Mouse (Mus musculus) midbrain, embryonic 14.5 days (tissue): ENCODE data around the gene Stat5a. TPM values are rescaled to one million over a fixed set of nuclear protein-coding genes. Genes with fewer than 3 reads are reported as not detected.

Experiments used
- ATAC-seq: fragments of 200-750 bp; cut with Nextera tagmentation; 2 replicates; pipeline ENCODE4 v1.8.0; 2017; ENCODE audit warnings: moderate number of reproducible peaks, moderate library complexity; ENCODE audit not compliant: low FRiP score, low TSS enrichment
- DNase-seq: peaks from one replicate; pipeline ENCODE4 v3.0.0-alpha.2; 2015
- H3K27ac ChIP-seq: fragments of 300-500 bp; sonication (generic); replicated peaks from 2 replicates; pipeline ENCODE4 v1.5.1; 2014; ENCODE audit warnings: mild to moderate bottlenecking, low read depth, low read length, moderate library complexity
- H3K27me3 ChIP-seq: fragments of 300-500 bp; sonication (generic); 2 replicates; pipeline ENCODE4 v1.6.1; 2014; ENCODE audit warnings: low read length, control low read depth, mixed read lengths; ENCODE audit not compliant: control insufficient read depth, insufficient read depth
- H3K36me3 ChIP-seq: fragments of 300-500 bp; sonication (generic); 2 replicates; pipeline ENCODE4 v1.6.1; 2014; ENCODE audit warnings: low read length, control low read depth; ENCODE audit not compliant: control insufficient read depth, insufficient read depth
- H3K4me1 ChIP-seq: fragments of 300-500 bp; sonication (generic); 2 replicates; pipeline ENCODE4 v1.6.1; 2014; ENCODE audit warnings: mild to moderate bottlenecking, antibody characterized with exemption, low read length, control low read depth; ENCODE audit not compliant: control insufficient read depth, insufficient read depth
- H3K4me2 ChIP-seq: fragments of 300-500 bp; sonication (generic); 2 replicates; pipeline ENCODE4 v1.6.1; 2014; ENCODE audit warnings: mild to moderate bottlenecking, low read length, moderate library complexity
- H3K4me3 ChIP-seq: fragments of 300-500 bp; sonication (generic); replicated peaks from 2 replicates; pipeline ENCODE4 v1.5.1; 2014; ENCODE audit warnings: low read depth, low read length
- H3K9ac ChIP-seq: fragments of 300-500 bp; sonication (generic); replicated peaks from 2 replicates; pipeline ENCODE4 v1.6.1; 2014; ENCODE audit warnings: mild to moderate bottlenecking, low read length, moderate library complexity
- H3K9me3 ChIP-seq: fragments of 300-500 bp; sonication (generic); 2 replicates; pipeline ENCODE4 v1.6.1; 2016; ENCODE audit warnings: low read length, control low read depth, mixed read lengths; ENCODE audit not compliant: control insufficient read depth
- WGBS: fragments of 180-500 bp; shearing (Covaris S2); extraction: QIAGEN DNeasy Blood & Tissue Kit; methylation state at CpG from one replicate; pipeline ENCODE4 v1.1.7; 2014; 5-methylcytosine and 5-hydroxymethylcytosine counted together
- polyA plus RNA-seq: library from polyadenylated mRNA; unstranded; fragments of >200 nt; fragmentation: Nextera tagmentation; extraction: Ambion mirVana; gene quantifications from 2 replicates; pipeline ENCODE4 v1.2.1, GENCODE M21; 2014

Stat5a gene
- polyA plus RNA-seq, 1 experiment from 2014 or later = 1.9 TPM

DNA sequence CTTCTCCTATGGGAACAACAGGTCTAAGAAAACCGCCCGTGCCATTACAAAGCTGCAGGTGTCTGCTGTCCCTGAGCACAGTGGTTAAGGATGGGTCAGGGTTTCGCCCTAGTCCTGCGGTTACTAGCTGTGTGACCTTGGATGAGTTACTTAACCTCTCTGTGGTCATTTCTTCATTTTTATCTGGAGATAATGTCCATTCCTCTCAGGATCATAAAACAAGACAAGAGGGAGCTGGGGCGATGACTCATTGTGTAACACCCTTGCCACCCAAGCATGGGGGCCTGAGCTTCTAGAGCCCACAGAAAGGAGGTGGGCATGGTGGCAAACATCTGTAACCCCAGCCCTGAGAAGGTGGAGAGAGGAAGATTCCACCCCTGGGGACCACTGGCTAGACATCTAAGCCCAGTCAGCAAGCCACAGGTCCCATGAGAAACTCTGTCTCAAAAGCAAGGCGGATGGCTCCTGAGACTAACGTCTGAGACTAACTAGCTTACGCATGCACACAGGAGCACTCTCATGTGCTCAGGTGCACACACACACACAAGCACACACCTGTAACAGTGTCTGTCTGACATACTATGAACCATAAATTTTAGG lies 16.0 kb upstream of the Stat5a start:
- H3K36me3 ChIP-seq = no peaks in the 10 kb centered on the region
- no peak overlapping the region for H3K4me3 ChIP-seq
- DNase-seq = no peak
- H3K27me3 ChIP-seq = no peaks in the 10 kb centered on the region
- no peak overlapping the region for H3K9ac ChIP-seq
- no peak overlapping the region for H3K4me2 ChIP-seq
- ATAC-seq = no peak
- no peaks in the 10 kb centered on the region for H3K9me3 ChIP-seq
- WGBS = 91% methylated on average over 8 of the region's 8 CpGs
- H3K4me1 ChIP-seq = peaks cover 2% of the 10 kb centered on the region; the same call in 1 of the 2 replicates
- no peak overlapping the region for H3K27ac ChIP-seq

DNA sequence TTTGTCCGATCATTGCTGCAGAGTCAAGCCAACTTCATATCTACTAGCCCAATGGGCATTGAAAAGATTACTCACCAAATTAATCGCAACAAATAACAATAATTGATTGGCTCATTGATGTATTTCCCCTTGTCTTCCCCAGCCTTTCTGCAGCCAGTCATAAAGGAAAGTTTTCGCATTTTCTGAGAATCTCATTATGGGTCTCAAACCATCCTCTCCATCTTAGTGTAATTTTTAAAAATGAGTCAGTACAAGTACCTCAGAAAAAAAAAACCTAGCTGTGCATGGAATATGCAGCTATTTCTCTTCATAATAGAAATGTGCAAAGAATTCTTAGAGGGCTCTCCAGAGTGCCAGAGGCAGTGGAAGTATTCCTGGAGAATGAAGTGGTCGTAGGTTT lies 15.0 kb upstream of the Stat5a start:
- Histone ChIP-seq H3K4me1 (peaks cover 11% of the 10 kb centered on the region), H3K36me3 (no peaks in the 10 kb centered on the region), H3K27me3 (no peaks in the 10 kb centered on the region), H3K27ac (no peak overlapping the region), H3K4me2 (no peak overlapping the region), H3K9ac (no peak overlapping the region), H3K9me3 (no peaks in the 10 kb centered on the region), H3K4me3 (no peak overlapping the region)
- DNase-seq (no peak), ATAC-seq (no peak)
- WGBS = 93% methylated on average over 4 of the region's 4 CpGs

DNA sequence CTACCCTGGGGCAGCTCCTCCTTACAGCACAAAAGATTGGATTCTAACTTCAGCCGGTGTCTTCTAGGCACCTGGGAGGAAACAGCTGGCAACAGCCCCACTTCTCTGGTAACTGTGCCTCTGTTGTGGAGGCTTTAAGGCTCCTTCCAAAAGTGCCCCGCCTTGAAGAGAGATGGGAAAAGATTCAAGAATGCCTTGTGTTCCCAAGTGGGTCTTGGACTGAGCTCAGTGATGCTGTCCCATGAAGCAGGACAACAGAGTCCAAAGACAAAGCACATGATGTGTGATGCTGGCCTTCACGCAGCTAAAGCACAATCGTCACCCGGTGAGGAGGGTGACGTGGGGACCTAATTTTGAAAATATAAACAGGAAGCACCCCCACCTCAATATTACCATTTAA lies 13.4 kb upstream of the Stat5a start:
- Histone ChIP-seq H3K9me3 (no peaks in the 10 kb centered on the region), H3K4me3 (no peak overlapping the region), H3K9ac (no peak overlapping the region), H3K4me1 (peaks cover 15% of the 10 kb centered on the region), H3K36me3 (no peaks in the 10 kb centered on the region), H3K27ac (no peak overlapping the region), H3K27me3 (no peaks in the 10 kb centered on the region), H3K4me2 (no peak overlapping the region)
- no peak for DNase-seq
- ATAC-seq = no peak
- 95% methylated on average over 6 of the region's 6 CpGs for WGBS

DNA sequence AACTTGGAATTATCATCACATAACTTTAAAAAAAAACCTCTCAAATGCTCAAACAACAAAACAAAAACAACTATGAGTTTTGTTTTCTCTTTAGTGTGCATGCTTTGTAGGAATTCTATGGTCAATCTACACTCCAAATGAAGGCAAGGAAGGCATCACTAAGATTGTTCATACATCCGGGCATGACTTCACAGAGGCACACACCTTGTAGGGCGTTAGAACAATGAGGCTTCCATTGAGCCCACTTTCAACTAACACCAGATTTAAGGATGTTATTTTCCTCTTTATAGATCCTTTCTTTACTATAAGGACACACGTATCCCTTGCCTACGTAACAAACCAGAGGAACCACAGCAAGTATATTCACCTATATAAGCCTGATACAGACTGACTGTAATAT lies 11.6 kb upstream of the Stat5a start:
- Histone ChIP-seq H3K9ac (no peak overlapping the region), H3K9me3 (no peaks in the 10 kb centered on the region), H3K4me3 (no peak overlapping the region), H3K4me2 (no peak overlapping the region), H3K36me3 (no peaks in the 10 kb centered on the region), H3K27ac (no peak overlapping the region), H3K4me1 (peaks cover 20% of the 10 kb centered on the region), H3K27me3 (no peaks in the 10 kb centered on the region)
- no peak for DNase-seq
- 92% methylated on average over 4 of the region's 4 CpGs for WGBS
- ATAC-seq = no peak

DNA sequence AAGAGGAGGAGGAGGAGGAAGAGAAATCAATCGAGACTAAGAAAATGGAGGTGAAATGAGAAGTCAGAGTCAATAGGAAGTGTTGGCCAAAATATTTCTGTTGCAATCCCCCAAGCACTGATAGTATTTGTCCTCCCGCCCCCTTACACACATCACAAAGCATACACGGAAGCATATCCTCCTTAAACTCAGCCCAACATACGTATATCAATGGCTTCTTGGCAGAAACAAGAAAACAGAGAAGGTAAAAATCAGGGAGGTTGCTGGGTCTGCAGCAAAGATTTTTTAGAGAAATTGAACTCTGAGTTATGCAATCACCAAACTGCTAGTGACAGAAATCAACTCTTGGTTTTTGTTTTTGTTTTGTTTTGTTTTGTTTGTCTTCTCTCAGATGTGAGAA lies 11.1 kb upstream of the Stat5a start:
- H3K9me3 ChIP-seq = no peaks in the 10 kb centered on the region
- ATAC-seq (no peak), DNase-seq (no peak)
- H3K4me1 ChIP-seq = peaks cover 20% of the 10 kb centered on the region
- 0 out of 2 replicates have a peak overlapping the region, but pooled peaks have one; percentile 81 for H3K4me2 ChIP-seq
- H3K27ac ChIP-seq = no peak overlapping the region
- 84% methylated on average over 4 of the region's 4 CpGs for WGBS
- H3K36me3 ChIP-seq = no peaks in the 10 kb centered on the region
- no peak overlapping the region for H3K4me3 ChIP-seq
- H3K27me3 ChIP-seq = peaks cover 3% of the 10 kb centered on the region; the same call in 1 of the 2 replicates
- no peak overlapping the region for H3K9ac ChIP-seq

DNA sequence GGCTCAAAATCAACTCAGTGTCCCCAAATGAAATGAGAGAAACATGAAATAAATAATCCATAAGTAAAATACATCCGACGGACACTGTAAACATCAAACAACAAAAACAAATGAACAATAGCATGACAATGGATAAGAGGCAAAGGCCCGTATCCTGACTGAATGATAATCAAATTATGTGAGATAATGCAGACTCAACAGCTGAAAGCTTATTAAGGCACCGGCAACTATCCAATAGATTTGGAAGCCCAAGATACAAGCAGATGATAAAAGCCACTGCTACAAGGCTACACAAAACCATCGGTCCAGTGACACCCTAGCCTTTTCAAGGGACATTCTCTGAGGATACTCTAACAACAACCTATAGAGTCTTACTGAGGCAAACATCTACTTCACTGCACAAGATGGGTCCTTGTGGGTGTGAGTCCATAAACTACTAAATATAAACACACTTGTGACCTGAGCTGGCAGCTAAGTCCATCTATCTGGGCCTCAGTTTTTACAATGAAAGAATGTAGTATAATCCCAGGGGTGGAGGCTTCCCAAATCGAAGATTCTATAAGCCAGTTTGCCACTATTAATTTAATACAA lies 10.3 kb upstream of the Stat5a start:
- peaks cover 20% of the 10 kb centered on the region for H3K4me1 ChIP-seq
- DNase-seq = no peak
- no peaks in the 10 kb centered on the region for H3K36me3 ChIP-seq
- no peak overlapping the region for H3K27ac ChIP-seq
- peak overlapping the region; percentile 94; the same call in 1 of the 2 replicates for H3K9ac ChIP-seq
- peak overlapping the region; percentile 95 for H3K4me3 ChIP-seq
- WGBS = 48% methylated on average over 6 of the region's 6 CpGs
- no peaks in the 10 kb centered on the region for H3K9me3 ChIP-seq
- peaks cover 7% of the 10 kb centered on the region; the same call in 1 of the 2 replicates for H3K27me3 ChIP-seq
- no peak for ATAC-seq
- peak overlapping the region; percentile 81 for H3K4me2 ChIP-seq

DNA sequence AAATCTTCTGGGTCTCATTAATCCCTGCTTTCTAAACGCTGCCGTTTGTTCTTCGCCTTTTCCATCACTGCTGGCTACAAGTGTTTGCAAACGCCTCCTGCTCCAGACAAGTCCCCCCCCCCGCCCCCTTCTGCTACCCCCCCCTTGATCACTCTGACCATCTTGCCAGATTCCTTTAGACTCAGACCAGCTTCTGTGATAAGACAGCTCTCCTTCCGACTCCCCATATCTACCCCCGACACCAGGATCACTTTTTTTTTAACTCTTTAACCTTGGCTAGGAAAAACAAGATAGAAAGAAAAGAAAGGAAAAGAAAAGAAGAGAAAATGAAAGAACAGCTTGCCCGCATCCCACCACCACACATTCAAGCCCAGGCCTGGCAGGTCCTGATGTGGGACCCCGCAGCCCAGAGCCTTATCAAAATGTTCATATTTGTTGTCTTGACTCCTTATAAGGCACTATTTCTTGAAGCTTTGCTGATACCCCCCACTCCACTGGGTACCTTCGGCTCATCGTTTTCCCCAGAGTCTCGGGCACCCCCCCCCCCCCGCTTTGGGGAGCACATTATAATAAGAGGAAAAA lies 9.6 kb upstream of the Stat5a start:
- no peak; the same call in 1 of the 2 replicates for ATAC-seq
- peak overlapping the region; percentile 85 for H3K27ac ChIP-seq
- H3K4me1 ChIP-seq = peaks cover 20% of the 10 kb centered on the region
- 3% methylated on average over 12 of the region's 13 CpGs for WGBS
- H3K9me3 ChIP-seq = no peaks in the 10 kb centered on the region
- peak overlapping the region; percentile 81 for H3K4me2 ChIP-seq
- peak overlapping the region; percentile 94 for H3K9ac ChIP-seq
- no peaks in the 10 kb centered on the region for H3K36me3 ChIP-seq
- peak overlapping the region; percentile 95 for H3K4me3 ChIP-seq
- DNase-seq = no peak
- H3K27me3 ChIP-seq = peaks cover 10% of the 10 kb centered on the region

DNA sequence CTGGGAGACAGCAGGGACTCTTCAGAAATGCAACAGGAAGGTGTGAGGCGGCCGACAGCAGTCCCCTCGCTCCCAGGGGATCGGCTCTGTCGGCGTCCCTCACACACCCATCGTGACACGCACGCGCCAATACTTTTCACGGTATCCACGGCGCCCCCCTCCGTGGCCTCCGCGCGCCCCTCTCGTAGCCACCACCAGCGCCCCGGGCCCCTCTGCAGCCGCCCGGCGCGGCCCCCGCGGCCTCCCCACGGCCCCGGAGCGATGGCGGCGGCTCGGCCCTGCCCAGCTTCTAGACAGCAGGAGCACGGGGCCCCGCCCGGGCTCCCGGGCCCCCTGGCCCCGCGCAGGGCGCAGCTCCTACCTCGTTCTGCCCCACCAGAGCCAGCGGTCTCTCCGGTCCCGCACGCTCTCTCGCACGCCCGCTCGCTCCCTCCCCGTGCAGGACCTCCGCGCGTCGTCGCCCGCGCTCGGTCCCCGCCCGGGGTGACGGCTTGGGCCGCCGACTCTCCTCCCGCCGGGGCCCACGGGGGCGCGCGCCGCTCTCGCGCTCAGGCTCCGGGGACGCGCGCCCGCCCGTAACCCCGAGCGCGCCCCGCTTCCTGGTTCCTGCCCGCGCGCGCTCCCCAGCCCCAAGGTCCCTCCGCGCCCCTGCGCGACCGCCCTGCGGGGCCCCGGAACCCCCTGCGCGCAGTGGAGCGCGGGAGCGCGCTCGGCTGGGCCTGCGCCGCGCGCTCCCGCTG lies 8.9 kb upstream of the Stat5a start, which contains the start of gene Stat5b:
Gene Stat5b (minus strand): TSS at position 687 of the 740 bp plus-strand sequence.
- 1% methylated on average over 97 of the region's 104 CpGs for WGBS
- peaks cover 10% of the 10 kb centered on the region for H3K27me3 ChIP-seq

More for the DNA sequence above, 8.9 kb upstream of the Stat5a start, which contains the start of gene Stat5b:
- Histone ChIP-seq H3K4me3 (peak within 1 kb of the TSS; percentile 95), H3K9me3 (no peaks in the 10 kb centered on the region), H3K4me2 (peak within 1 kb of the TSS; percentile 81), H3K27ac (peak within 1 kb of the TSS; percentile 85), H3K9ac (peak within 1 kb of the TSS; percentile 94), H3K36me3 (no peaks in the 10 kb centered on the region), H3K4me1 (peaks cover 20% of the 10 kb centered on the region)
- ATAC-seq (peak; percentile 84), DNase-seq (peak; percentile 89)
